Mouse (Mus musculus): ENCODE measurements at regions not wholly inside any gene's neighbourhood (a gene's known extent, or its start where the extent isn't known, plus 50 kb on each side); places are given as distances from the start of the nearest gene placed in this dataset.
"Not testable (repeated sequence)": the region's sequence is repeated elsewhere in the genome, so short reads cannot be mapped to it uniquely, and the experiment has no call there.

- no peak for DNase-seq
Observed at GRCm38 (mm10) chr3:34709553-34709952, 59.3 kb downstream of the Sox2 start.

GRCm38 (mm10) chr3:34712137-34712536, 61.9 kb downstream of the Sox2 start:
- DNase-seq: not testable (repeated sequence)

- DNase-seq: no peak
Observed at GRCm38 (mm10) chr3:34722506-34722905, 72.3 kb downstream of the Sox2 start.

DNA sequence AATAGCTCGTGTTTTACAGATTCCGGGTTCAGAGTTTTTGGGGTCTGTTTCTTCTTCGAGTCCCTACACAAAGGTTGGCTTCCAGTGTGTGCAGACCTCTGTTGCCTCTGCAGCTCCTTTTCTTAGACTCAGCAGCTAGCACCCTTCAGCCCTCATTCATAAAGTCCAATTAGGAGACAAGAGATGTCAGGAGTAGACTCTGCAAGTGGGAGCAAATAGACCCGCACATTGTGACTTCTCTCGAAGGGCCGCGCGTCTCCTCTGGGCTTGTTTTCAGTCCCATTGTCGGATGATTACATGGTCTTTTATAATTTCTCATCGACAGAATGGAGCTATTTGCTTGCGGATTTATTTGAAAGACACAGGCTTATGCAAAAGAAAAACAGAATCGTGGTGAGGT, 76.8 kb downstream of the Sox2 start:
- no peak for DNase-seq

- DNase-seq: no peak
Observed at GRCm38 (mm10) chr3:34728282-34728681, 78.1 kb downstream of the Sox2 start.

DNA sequence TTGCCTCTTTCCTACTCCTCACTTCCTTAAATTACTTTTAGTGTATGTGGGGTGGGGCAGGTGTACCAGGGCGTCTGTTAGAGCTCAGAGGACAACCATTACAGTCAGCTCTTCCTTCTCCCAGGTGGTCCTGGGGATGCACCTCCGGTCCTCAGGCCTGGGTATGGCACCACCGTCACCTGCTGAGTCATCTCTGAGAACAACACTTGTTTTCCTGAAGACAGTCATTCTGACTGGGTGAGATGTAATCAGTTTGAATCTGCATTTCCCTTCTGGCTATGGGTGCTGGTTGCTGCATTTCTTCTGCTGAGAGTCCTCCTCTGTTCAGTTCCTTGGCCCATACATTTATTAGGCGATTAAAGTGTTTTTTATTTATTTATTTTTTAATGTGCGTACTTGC, 84.8 kb downstream of the Sox2 start:
- no peak for DNase-seq

DNA sequence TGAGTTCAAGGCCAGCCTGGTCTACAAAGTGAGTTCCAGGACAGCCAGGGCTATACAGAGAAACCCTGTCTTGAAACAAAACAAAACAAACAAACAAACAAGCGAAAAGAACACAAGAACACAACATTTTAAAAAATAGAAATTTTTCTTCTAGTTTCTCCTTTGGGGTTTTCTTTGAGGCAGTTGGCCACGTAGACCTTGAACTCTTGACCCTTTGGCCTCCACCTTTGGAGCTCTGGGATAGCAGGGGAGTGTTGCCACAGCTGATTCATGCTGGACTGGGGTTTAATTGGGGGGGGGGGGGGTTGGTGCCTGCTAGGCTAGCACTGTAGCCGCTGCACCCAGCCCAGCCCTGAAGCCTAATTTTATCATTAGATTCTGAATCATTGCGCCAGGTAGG, 87.8 kb downstream of the Sox2 start:
- DNase-seq: no peak

DNA sequence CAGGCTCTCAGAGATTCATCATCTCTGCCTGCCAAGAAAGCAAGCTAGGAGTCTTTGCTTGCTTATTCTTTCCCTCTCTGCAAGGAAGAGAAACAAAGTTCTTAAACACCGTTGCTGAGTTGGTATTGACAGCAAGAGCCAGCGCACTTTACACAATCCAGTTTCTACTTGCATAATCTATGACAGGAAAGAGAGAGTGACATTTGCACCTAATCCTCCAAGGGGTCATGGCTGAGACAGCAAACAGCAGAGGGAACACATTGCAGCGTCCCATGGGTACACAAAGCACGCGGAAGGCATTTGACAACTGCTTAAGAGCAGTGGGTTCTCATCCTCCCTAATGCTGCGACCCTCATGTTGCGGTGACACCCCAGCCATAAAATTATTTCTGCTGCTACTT, 88.7 kb downstream of the Sox2 start:
- DNase-seq: no peak

DNA sequence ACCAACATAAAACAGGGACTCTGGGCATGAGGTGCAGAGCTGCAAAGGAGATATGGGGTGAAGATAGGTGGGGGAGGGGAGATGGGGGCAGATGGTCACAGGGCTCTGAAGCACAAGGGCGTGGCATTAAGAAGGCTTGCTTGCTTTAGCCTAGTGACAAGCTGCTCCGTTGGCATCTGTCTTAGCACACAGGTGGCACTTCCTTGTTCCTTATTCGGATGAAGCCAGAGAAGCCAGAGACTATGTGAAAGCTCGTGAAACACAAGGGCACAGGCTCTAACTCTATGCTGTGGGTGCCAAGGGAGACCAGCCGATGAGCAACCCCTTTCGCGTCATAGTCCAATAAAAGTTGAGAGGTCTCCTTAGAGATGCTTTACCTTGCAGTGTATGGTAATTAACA, 89.5 kb downstream of the Sox2 start:
- DNase-seq: no peak

DNA sequence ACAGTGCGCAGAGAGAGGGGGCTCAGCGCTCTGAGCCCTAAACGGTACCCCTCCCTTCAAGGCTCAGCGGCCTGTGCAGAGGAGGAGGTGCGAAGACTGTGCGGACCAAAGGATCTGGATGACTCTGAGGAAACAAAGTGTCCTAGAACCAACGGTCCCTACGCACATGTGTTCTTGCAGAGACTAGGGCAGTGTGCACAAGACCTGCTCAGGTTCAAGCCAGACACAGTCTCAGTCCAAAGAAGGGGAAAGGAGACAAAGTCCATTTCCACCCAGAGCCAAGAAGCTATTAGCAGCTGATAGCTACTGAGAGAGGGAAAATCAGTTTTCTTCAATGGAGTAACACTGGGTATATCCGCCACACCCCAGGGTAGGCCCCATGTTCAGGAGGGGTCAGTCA, 89.9 kb downstream of the Sox2 start:
- DNase-seq: no peak

GRCm38 (mm10) chr3:34745181-34745736, 95.1 kb downstream of the Sox2 start:
- no peak for DNase-seq

DNA sequence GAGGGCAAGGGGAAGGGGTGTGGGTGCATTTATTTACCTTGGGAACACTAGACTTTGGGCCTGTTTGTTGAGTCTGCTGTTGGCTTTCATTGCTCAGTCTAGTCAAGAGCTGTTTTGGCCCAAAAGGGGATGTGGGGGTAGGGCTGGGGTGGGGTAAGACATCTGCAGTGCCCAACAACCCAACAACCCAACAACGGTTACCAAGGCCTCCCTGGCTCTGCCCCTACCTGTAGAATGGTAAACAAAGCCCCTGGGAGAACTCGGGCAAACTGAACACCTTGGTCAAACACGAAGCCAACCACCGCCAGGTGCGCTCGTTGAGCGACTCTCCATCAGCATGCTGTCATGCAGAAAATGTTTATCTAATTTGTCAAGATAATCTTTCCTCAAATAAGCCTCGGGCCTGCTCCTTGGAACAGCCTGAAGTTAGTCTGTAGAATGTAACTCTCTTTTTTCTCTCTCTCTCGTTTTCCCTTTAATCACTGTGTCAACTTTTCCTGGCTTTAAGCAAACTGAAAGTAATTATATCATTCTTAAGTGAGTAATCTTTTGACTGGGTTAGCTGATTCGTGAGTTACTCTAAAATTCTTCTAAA, 97.4 kb downstream of the Sox2 start:
- no peak for DNase-seq

GRCm38 (mm10) chr3:34749989-34750388, 99.8 kb downstream of the Sox2 start:
- no peak for DNase-seq

- DNase-seq: no peak
Observed at GRCm38 (mm10) chr3:34751551-34751950, 101.3 kb downstream of the Sox2 start.

DNA sequence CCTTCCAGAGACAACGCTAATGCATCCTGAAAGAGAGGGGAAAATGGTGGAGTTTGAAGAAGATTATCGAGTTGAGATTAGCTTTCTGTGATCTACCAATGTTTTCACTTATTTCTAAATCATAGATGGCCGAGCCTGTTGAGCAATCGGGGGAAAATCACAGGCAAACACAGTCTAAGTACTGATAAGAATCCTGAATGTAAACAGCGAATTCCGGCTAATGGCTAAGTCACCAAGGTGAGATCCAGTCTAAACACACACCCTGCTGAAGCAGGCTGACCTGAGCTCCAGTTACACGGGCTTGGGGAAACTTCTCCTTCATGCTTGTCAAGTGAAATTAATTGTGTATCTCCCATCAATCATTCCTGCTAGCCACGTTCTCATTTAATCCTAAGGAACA, 103.4 kb downstream of the Sox2 start:
- no peak for DNase-seq

DNA sequence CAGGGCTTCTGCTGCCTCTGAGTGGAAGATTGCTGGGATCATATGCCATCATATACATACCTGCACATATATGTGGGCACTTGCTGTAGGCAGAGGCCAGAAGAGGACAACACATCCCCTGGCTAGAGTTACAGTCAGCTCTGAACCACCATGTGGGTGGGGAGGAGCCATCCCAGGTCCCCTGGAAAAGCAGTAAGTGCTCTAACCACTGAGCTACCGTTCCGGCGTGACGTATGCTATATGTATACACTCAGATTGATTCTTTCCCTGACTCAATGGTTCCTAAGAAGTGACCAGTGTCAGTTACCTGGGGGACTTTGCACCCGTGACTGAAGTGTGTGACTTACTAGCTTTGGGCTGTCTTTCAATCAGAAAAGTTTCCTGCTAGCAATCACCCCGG, 104.6 kb downstream of the Sox2 start:
- no peak for DNase-seq

DNA sequence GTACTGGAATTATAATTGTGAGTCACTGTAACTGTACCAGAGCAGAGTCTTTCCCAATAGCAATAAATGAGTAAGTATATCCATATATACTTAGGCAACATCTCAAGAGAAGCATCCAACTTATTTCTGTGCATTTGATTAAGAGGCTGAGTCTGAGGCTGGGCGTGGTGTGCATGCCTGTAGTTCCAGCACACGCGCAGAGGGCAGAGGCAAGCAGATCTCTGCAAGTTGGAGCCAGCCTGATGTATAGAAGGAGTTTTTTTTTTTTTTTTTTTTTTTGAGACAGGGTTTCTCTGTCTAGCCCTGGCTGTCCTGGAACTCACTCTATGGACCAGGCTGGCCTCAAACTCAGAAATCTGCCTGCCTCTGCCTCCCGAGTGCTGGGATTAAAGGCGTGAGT, 105.1 kb downstream of the Sox2 start:
- DNase-seq: not testable (repeated sequence)

DNA sequence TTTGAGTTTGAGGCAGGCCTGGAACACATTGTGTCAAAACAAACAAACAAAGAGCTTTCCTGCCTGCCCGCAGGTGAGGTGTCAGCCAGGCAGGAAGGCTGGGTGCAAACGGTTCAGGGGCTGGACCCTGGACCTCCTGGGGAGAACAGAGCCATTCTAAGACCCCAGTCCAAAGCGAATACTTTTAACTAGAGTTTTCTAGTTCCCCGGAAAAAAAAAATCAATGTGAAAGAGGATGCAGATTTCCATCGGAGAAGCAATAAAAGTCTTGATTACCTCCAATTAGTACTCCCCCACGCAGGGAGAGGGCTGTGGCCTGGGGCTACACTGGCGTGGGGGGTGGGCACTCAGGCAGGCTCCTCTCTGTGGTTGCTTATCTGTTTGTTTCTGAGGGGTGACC, 106.4 kb downstream of the Sox2 start:
- no peak for DNase-seq

- DNase-seq: no peak
Observed at GRCm38 (mm10) chr3:34757130-34757529, 106.9 kb downstream of the Sox2 start.

- no peak for DNase-seq
Observed at GRCm38 (mm10) chr3:34757813-34758510, 107.8 kb downstream of the Sox2 start.

DNA sequence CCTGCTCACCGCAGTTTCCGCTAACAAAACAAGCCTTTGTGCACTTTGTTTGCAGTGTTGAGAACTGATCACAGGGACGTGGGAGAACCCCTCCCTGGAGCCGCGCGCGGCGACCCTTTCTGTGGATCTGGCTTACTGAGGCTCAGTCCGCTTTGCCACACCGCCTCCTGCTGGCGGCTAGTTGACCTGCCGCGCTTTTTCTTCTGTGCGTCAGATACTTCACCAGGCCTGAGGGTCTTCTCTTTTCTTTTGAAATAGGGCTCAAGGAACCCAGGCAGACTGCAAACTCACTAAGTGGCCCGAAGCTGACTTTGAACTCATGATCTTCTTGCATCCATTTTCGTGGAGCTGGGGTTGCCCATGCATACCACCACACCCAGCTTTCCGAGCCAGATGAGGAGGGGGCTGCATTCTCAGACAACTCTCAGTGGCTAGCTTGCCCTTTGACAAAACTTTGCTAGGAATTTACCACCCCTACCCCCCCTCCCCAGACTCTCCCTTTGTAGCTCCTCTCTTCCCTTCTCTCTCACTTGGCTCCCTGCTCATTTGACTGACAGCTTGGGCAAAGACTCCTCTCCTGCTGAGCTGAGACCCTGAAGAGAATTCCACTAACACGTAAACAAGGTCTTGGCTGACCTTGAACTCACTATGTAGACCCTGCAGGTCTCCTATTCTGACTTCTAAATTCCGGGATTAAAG, 109.9 kb downstream of the Sox2 start:
- DNase-seq: no peak

DNA sequence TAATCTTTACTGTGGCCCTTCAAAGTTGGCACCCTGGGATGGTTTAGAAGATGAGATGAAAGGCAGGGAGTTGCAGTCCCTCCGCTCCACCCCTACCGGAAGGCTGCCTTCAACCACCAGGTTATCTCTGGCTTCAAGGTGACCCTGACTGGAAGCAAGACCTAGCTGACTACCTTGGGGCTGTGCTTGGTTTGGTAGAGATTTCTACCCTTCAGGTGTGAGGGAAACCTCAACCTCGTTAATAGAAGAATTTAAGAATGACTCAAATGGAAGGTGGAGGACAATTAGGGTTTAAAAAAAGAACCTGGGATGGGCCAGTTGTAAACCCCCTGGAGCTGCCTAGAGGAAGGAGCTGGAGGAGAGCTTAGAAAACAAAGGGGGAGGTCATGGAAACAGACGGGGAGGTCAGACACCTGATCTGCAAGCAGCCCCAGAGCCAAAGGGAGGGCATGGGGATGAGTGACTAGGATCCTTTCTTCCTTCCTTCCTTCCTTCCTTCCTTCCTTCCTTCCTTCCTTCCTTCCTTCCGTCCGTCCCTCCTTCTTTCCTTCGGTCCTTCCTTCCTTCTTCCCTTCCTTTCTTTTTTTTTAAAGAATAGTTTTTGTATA, 111.1 kb downstream of the Sox2 start:
- DNase-seq: no peak

DNA sequence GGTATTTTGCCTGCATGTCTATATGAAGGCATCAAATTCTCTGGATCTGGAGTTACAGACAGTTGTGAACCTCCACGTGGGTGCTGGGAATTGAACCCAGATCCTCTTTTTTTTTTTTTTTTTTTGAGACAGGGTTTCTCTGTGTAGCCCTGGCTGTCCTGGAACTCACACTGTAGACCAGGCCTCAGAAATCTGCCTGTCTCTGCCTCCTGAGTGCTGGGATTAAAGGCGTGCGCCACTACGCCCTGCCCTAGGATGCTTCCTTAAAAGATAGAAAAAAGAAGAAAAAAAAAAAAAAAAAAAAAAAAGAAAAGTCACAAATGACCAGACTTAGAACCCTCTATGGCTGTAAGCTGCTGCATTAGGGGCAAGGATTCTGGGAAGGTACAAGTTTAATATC, 111.6 kb downstream of the Sox2 start:
- DNase-seq: no peak

All from gastrocnemius, postnatal 10 days (tissue).